Mouse (Mus musculus): ENCODE data around the gene Hivep3. TPM values are rescaled to one million over a fixed set of nuclear protein-coding genes. Genes with fewer than 3 reads are reported as not detected.

Hivep3 gene
- polyA plus RNA-seq, 1 experiment: 0.54 TPM

DNA sequence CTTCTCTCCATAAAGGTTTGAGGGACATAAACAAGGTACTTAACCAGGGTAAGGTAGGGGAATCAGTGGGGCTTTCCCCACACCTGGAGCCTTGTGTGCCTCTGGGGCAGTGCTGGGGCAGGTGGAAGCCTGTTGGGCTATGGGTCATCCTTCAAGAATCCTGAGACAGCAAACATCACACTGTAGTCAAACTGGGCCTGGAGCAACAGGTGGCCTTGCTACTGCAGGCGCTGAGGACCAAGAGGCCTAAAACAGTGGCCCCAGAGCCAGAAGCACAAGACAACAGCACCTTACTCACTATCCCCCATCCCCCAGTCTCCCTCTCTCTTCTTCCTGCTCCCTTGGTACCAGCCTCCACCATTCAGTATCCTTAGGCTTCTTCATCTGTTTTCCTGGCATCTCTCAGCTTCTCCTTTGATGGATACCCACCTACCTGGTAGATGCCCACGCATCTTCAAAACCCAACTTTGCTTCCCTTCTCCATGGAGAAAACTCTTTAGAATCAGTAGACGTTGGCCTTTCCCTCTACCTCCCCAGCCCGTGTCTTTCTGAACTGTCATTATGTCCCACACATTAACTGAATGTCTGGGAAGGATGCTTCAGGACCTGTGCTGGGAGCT, 289.7 kb downstream of the Hivep3 start:
- Histone ChIP-seq H3ac (ENCODE audit: control insufficient read depth, insufficient read length) (no peak overlapping the region), H3K36me3 (ENCODE audit: control insufficient read depth, insufficient read depth) (no peaks in the 10 kb centered on the region), H3K4me2 (ENCODE audit: low read depth) (no peak overlapping the region), H3K27me3 (ENCODE audit: control insufficient read depth, insufficient read depth, insufficient read length) (peaks cover 4% of the 10 kb centered on the region), H3K79me2 (ENCODE audit: control insufficient read depth, insufficient read depth) (no peaks in the 10 kb centered on the region), H3K4me3 (no peak overlapping the region)
- TF ChIP-seq MAX (IDR thresholded peaks at IDR 0.05; ENCODE audit: low read depth) (no peak), MYOG (IDR thresholded peaks at IDR 0.05; ENCODE audit: control insufficient read depth in 1 of 3, insufficient read depth in 1 of 3, insufficient read length in 2 of 3, low read depth in 2 of 3) (peak in 1 of 3 experiments; percentile 50), POLR2AphosphoS2 (IDR thresholded peaks at IDR 0.05; ENCODE audit: insufficient read length, low read depth) (no peak), TCF3 (IDR thresholded peaks at IDR 0.05; ENCODE audit: insufficient read length, low read depth) (no peak), MYOD1 (IDR thresholded peaks at IDR 0.05; ENCODE audit: control insufficient read depth in 1 of 3, insufficient read length in 2 of 3, low read depth in 2 of 3) (peak in 2 of 3 experiments; percentile 2 to 53), POLR2A (IDR thresholded peaks at IDR 0.05; ENCODE audit: insufficient read length, low read depth) (no peak)

DNA sequence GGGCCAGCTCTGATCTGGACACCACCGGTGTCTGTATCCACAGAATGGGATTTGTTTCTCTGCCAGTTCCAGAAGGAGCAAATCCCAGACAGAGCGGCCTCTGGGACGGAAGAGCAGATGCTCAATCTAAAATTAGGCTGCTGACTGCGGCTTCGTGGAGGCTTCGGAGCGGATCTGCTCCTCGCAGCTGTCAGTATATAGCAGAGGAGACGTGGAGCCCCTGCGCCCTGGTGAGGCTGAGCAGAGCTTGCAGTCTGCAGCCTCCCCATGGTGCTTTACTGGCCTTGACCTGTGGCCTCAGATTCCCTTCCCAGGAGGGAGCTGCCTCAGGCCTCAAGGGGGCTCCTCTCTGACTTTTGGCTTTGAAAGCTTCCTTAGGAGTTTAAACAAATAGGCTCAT, 290.5 kb downstream of the Hivep3 start:
- TF ChIP-seq TCF12 (IDR thresholded peaks at IDR 0.05; ENCODE audit: insufficient read depth, poor library complexity, severe bottlenecking) (peak; percentile 10), POLR2A (IDR thresholded peaks at IDR 0.05; ENCODE audit: insufficient read length, low read depth) (no peak), MYOG (IDR thresholded peaks at IDR 0.05; ENCODE audit: control insufficient read depth in 1 of 3, insufficient read depth in 1 of 3, insufficient read length in 2 of 3, low read depth in 2 of 3) (peak; percentile 51 to 91 (median 70)), MYOD1 (IDR thresholded peaks at IDR 0.05; ENCODE audit: control insufficient read depth in 1 of 3, insufficient read length in 2 of 3, low read depth in 2 of 3) (peak in 2 of 3 experiments; percentile 67 to 82), USF1 (IDR thresholded peaks at IDR 0.05; ENCODE audit: low read depth) (no peak)
- Histone ChIP-seq H3ac (ENCODE audit: control insufficient read depth, insufficient read length) (no peak overlapping the region), H3K4me2 (ENCODE audit: low read depth) (no peak overlapping the region), H3K4me3 (no peak overlapping the region), H3K79me2 (ENCODE audit: control insufficient read depth, insufficient read depth) (no peaks in the 10 kb centered on the region), H3K36me3 (ENCODE audit: control insufficient read depth, insufficient read depth) (no peaks in the 10 kb centered on the region), H3K27me3 (ENCODE audit: control insufficient read depth, insufficient read depth, insufficient read length) (peaks cover 4% of the 10 kb centered on the region)

DNA sequence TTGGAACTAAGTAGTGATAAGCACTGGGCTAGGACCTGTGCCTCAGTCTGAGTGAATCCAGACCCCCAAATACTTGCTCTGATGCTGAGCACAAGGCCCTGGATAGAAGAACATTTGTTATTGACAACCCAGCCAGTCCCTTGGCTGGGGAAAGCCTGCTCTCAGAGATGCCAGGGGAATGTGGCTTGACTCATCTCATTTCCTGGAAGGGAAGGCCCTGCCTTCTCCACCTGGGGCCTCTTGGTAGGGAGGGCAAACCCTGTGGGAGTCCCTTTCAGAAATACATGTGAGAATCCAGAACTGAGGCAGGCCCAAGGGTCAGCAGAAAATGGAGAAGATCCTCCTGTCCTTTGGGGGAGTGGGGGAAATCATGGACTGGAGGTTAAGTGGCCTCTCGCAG, 294.1 kb downstream of the Hivep3 start:
- Histone ChIP-seq H3K4me3 (no peak overlapping the region), H3ac (ENCODE audit: control insufficient read depth, insufficient read length) (no peak overlapping the region), H3K79me2 (ENCODE audit: control insufficient read depth, insufficient read depth) (no peaks in the 10 kb centered on the region), H3K27me3 (ENCODE audit: control insufficient read depth, insufficient read depth, insufficient read length) (no peaks in the 10 kb centered on the region), H3K4me2 (ENCODE audit: low read depth) (no peak overlapping the region), H3K36me3 (ENCODE audit: control insufficient read depth, insufficient read depth) (no peaks in the 10 kb centered on the region)
- no peak for TF ChIP-seq CEBPB (IDR thresholded peaks at IDR 0.05; ENCODE audit: insufficient read depth, poor library complexity, severe bottlenecking)
- no peak for TF ChIP-seq E2F4 (IDR thresholded peaks at IDR 0.05; ENCODE audit: insufficient read depth)
- no peak for TF ChIP-seq POLR2AphosphoS2 (IDR thresholded peaks at IDR 0.05; ENCODE audit: insufficient read length, low read depth)
- no peak for TF ChIP-seq REST (IDR thresholded peaks at IDR 0.05; ENCODE audit: insufficient read depth, insufficient read length)
- TF ChIP-seq TCF12 (IDR thresholded peaks at IDR 0.05; ENCODE audit: insufficient read depth, poor library complexity, severe bottlenecking): no peak
- TF ChIP-seq USF1 (IDR thresholded peaks at IDR 0.05; ENCODE audit: low read depth): no peak
- no peak for TF ChIP-seq MAX (IDR thresholded peaks at IDR 0.05; ENCODE audit: low read depth)
- no peak for TF ChIP-seq MYOG (IDR thresholded peaks at IDR 0.05; ENCODE audit: control insufficient read depth in 1 of 3, insufficient read depth in 1 of 3, insufficient read length in 2 of 3, low read depth in 2 of 3)
- TF ChIP-seq POLR2A (IDR thresholded peaks at IDR 0.05; ENCODE audit: insufficient read length, low read depth): no peak
- no peak for TF ChIP-seq SRF (IDR thresholded peaks at IDR 0.05; ENCODE audit: control insufficient read depth, insufficient read length, low read depth)
- TF ChIP-seq MYOD1 (IDR thresholded peaks at IDR 0.05; ENCODE audit: control insufficient read depth in 1 of 3, insufficient read length in 2 of 3, low read depth in 2 of 3): no peak
- TF ChIP-seq TCF3 (IDR thresholded peaks at IDR 0.05; ENCODE audit: insufficient read length, low read depth): no peak

DNA sequence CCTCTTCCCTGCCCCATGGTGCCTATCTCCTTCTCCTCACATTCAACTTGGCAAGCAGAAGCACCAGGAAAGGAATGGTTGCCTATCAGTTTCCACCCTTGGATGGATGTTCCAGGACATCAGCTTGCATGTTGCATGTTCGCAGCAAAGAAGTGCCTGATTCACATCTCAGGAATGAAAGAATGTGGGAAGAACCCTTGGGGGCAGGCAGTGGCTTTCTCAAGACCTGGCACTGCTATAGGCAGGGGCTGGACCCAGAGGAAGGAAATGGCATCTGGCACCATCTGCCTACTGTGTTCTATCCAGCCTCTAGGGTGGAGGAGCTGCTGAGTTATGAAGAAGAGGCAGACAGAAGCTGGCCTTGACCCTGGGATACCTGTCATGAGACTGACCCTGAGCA, 296.4 kb downstream of the Hivep3 start:
- no peaks in the 10 kb centered on the region for H3K79me2 ChIP-seq (ENCODE audit: control insufficient read depth, insufficient read depth)
- no peak overlapping the region for H3ac ChIP-seq (ENCODE audit: control insufficient read depth, insufficient read length)
- H3K4me2 ChIP-seq (ENCODE audit: low read depth): no peak overlapping the region
- no peak for TF ChIP-seq MAX (IDR thresholded peaks at IDR 0.05; ENCODE audit: low read depth)
- TF ChIP-seq REST (IDR thresholded peaks at IDR 0.05; ENCODE audit: insufficient read depth, insufficient read length): no peak
- no peak for TF ChIP-seq TCF12 (IDR thresholded peaks at IDR 0.05; ENCODE audit: insufficient read depth, poor library complexity, severe bottlenecking)
- no peak for TF ChIP-seq POLR2A (IDR thresholded peaks at IDR 0.05; ENCODE audit: insufficient read length, low read depth)
- TF ChIP-seq CEBPB (IDR thresholded peaks at IDR 0.05; ENCODE audit: insufficient read depth, poor library complexity, severe bottlenecking): 0 out of 2 replicates have a peak, but pooled peaks have one; percentile 18
- no peak for TF ChIP-seq TCF3 (IDR thresholded peaks at IDR 0.05; ENCODE audit: insufficient read length, low read depth)
- no peak overlapping the region for H3K4me3 ChIP-seq
- no peaks in the 10 kb centered on the region for H3K27me3 ChIP-seq (ENCODE audit: control insufficient read depth, insufficient read depth, insufficient read length)
- H3K36me3 ChIP-seq (ENCODE audit: control insufficient read depth, insufficient read depth): no peaks in the 10 kb centered on the region

DNA sequence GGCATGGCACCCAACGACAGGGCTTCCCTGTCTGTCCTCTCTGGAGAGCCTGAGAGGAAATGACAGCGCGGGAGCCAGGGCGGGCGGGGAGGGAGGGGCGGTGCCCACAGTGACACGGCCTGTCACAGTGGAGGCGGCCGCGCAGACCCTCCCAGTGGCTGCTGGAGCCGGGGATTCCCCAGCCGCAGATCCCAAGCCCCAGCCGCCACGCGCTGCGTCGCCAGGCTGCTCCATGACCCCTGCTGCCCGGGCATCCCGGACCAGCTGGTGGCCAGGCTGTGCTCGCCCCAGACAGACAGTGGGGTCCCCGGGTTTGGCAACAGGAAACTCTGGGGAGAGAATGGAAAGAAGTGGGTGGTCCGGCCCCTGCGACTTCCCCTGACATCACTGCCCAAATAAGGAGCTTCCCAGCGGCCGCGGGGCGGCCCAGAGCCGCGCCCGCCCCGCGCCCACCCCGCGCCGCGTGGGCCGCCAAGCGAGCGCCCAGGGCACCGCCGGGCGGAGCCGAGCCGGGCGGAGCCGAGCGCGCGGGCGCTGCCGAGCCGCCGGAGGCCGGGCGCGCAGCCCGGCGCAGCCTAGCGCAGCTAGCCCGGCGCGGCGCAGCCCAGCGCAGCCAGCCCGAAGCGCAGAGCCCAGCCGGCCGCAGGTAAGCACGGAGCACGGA, 298.9 kb downstream of the Hivep3 start:
- Histone ChIP-seq H3K4me3 (peak overlapping the region; percentile 27), H3K27me3 (ENCODE audit: control insufficient read depth, insufficient read depth, insufficient read length) (no peaks in the 10 kb centered on the region), H3ac (ENCODE audit: control insufficient read depth, insufficient read length) (peak overlapping the region; percentile 70), H3K79me2 (ENCODE audit: control insufficient read depth, insufficient read depth) (no peaks in the 10 kb centered on the region), H3K36me3 (ENCODE audit: control insufficient read depth, insufficient read depth) (no peaks in the 10 kb centered on the region), H3K4me2 (ENCODE audit: low read depth) (peak overlapping the region; percentile 98)
- TF ChIP-seq TCF12 (IDR thresholded peaks at IDR 0.05; ENCODE audit: insufficient read depth, poor library complexity, severe bottlenecking): no peak
- peak in 1 of 3 experiments; percentile 30 for TF ChIP-seq MYOD1 (IDR thresholded peaks at IDR 0.05; ENCODE audit: control insufficient read depth in 1 of 3, insufficient read length in 2 of 3, low read depth in 2 of 3)
- peak; percentile 22 for TF ChIP-seq POLR2A (IDR thresholded peaks at IDR 0.05; ENCODE audit: insufficient read length, low read depth)
- TF ChIP-seq SRF (IDR thresholded peaks at IDR 0.05; ENCODE audit: control insufficient read depth, insufficient read length, low read depth): peak; percentile 82
- TF ChIP-seq MYOG (IDR thresholded peaks at IDR 0.05; ENCODE audit: control insufficient read depth in 1 of 3, insufficient read depth in 1 of 3, insufficient read length in 2 of 3, low read depth in 2 of 3): peak in 2 of 3 experiments; percentile 52 to 58

All from myocyte (in vitro differentiated cells).